Mouse (Mus musculus) MEL (cell line): ENCODE results near the gene Gm20696.

ENCODE experiments used
- BHLHE40 ChIP-seq: IDR thresholded peaks from 2 replicates; pipeline ENCODE4 v1.6.1; 2012; ENCODE audit warnings: low read depth, mild to moderate bottlenecking, inconsistent platforms, low read length, improper control_type of control experiment, borderline replicate concordance
- CHD2 ChIP-seq: IDR thresholded peaks from 2 replicates; pipeline ENCODE4 v1.6.1; 2011; ENCODE audit warnings: low read length, improper control_type of control experiment
- CTCF ChIP-seq, 3 experiments: IDR thresholded peaks in 2 of 3; conservative IDR thresholded peaks in 1 of 3; 2 replicates each; pipeline ENCODE4 v1.5.1; 2011 to 2012; ENCODE audit warnings: low read length in 3 of 3, low read depth in 2 of 3, mild to moderate bottlenecking in 2 of 3, improper control_type of control experiment in 1 of 3, inconsistent platforms in 1 of 3, mixed read lengths in 1 of 3, moderate library complexity in 1 of 3; ENCODE audit not compliant: control insufficient read depth in 1 of 3, insufficient read depth in 1 of 3, poor library complexity in 1 of 3, severe bottlenecking in 1 of 3
- E2F4 ChIP-seq: IDR thresholded peaks from 2 replicates; pipeline ENCODE4 v1.6.1; 2011; ENCODE audit warnings: low read depth, low read length, improper control_type of control experiment, borderline replicate concordance
- ETS1 ChIP-seq: IDR thresholded peaks from 2 replicates; pipeline ENCODE4 v1.6.1; 2012; ENCODE audit warnings: low read depth, mild to moderate bottlenecking, inconsistent platforms, low read length, improper control_type of control experiment, moderate library complexity
- MAFK ChIP-seq: IDR thresholded peaks from 2 replicates; pipeline ENCODE4 v1.6.1; 2011; ENCODE audit warnings: low read depth, mild to moderate bottlenecking, low read length, improper control_type of control experiment, borderline replicate concordance
- MXI1 ChIP-seq: IDR thresholded peaks from 2 replicates; pipeline ENCODE4 v1.6.1; 2011; ENCODE audit warnings: mild to moderate bottlenecking, low read depth, low read length, improper control_type of control experiment
- NRF1 ChIP-seq: IDR thresholded peaks from 2 replicates; pipeline ENCODE4 v1.6.1; 2014; ENCODE audit warnings: low read depth, mild to moderate bottlenecking, inconsistent platforms, low read length, improper control_type of control experiment, moderate library complexity; ENCODE audit not compliant: poor library complexity, insufficient read depth, severe bottlenecking
- RCOR1 ChIP-seq: IDR thresholded peaks from 2 replicates; pipeline ENCODE4 v1.6.1; 2012; ENCODE audit warnings: low read depth, mild to moderate bottlenecking, inconsistent platforms, low read length, improper control_type of control experiment
- SIN3A ChIP-seq: IDR thresholded peaks from 2 replicates; pipeline ENCODE4 v1.6.1; 2012; ENCODE audit warnings: low read length, improper control_type of control experiment, inconsistent platforms
- TBP ChIP-seq: IDR thresholded peaks from 2 replicates; pipeline ENCODE4 v1.8.0; 2011; ENCODE audit warnings: low read depth, low read length, improper control_type of control experiment
- TCF12 ChIP-seq: IDR thresholded peaks from 2 replicates; pipeline ENCODE4 v1.6.1; 2014; ENCODE audit warnings: low read depth, mild to moderate bottlenecking, inconsistent platforms, low read length, improper control_type of control experiment, moderate library complexity

GRCm38 (mm10) chr6:99241625-99242395, 424.8 kb downstream of the Gm20696 start:
- TF ChIP-seq SIN3A (0 out of 2 replicates have a peak, but pooled peaks have one; percentile 29), CTCF (IDR thresholded peaks at IDR 0.05 in 2 of 3, conservative IDR thresholded peaks at IDR 0.05 in 1 of 3; ENCODE audit: control insufficient read depth in 1 of 3, insufficient read depth in 1 of 3, low read depth in 2 of 3, low read length in 3 of 3, poor library complexity in 1 of 3, severe bottlenecking in 1 of 3) (no peak), TBP (no peak), ETS1 (no peak), E2F4 (no peak), MAFK (no peak), RCOR1 (no peak), MXI1 (0 out of 2 replicates have a peak, but pooled peaks have one; percentile 28), TCF12 (no peak), BHLHE40 (no peak), CHD2 (no peak), NRF1 (no peak)
